Mouse (Mus musculus) midbrain, embryonic 12.5 days (tissue): Measurements from ENCODE around the gene Lrrn1. TPM values are rescaled to one million over a fixed set of nuclear protein-coding genes. Genes with fewer than 3 reads are reported as not detected.

Experiments
- ATAC-seq: fragments of 200-750 bp; cut with Nextera tagmentation; 2 replicates; pipeline ENCODE4 v1.8.0; 2017; ENCODE audit warnings: low read depth, moderate TSS enrichment, moderate library complexity; ENCODE audit not compliant: low FRiP score
- H3K27ac ChIP-seq: fragments of 300-500 bp; sonication (generic); replicated peaks from 2 replicates; pipeline ENCODE4 v1.5.1; 2016; ENCODE audit warnings: mild to moderate bottlenecking
- H3K27me3 ChIP-seq: fragments of 300-500 bp; sonication (generic); 2 replicates; pipeline ENCODE4 v1.6.1; 2016; ENCODE audit warnings: mild to moderate bottlenecking
- H3K36me3 ChIP-seq: fragments of 300-500 bp; sonication (generic); 2 replicates; pipeline ENCODE4 v1.6.1; 2016
- H3K4me1 ChIP-seq: fragments of 300-500 bp; sonication (generic); 2 replicates; pipeline ENCODE4 v1.6.1; 2016
- H3K4me2 ChIP-seq: fragments of 300-500 bp; sonication (generic); replicated peaks from 2 replicates; pipeline ENCODE4 v1.6.1; 2016; ENCODE audit warnings: mild to moderate bottlenecking, moderate library complexity
- H3K4me3 ChIP-seq: fragments of 300-500 bp; sonication (generic); 2 replicates; pipeline ENCODE4 v1.5.1; 2016; ENCODE audit warnings: mild to moderate bottlenecking
- H3K9ac ChIP-seq: fragments of 300-500 bp; sonication (generic); replicated peaks from 2 replicates; pipeline ENCODE4 v1.6.1; 2016; ENCODE audit warnings: mild to moderate bottlenecking, moderate library complexity
- H3K9me3 ChIP-seq: fragments of 300-500 bp; sonication (generic); 2 replicates; pipeline ENCODE4 v1.6.1; 2016; ENCODE audit warnings: mild to moderate bottlenecking
- WGBS: fragments of 180-500 bp; shearing (Covaris S2); methylation state at CpG from one replicate; pipeline ENCODE4 v1.1.7; 2016; 5-methylcytosine and 5-hydroxymethylcytosine counted together
- polyA plus RNA-seq: library from polyadenylated mRNA; unstranded; fragments of >200 nt; fragmentation: Nextera tagmentation; extraction: Ambion mirVana; gene quantifications from 2 replicates; pipeline ENCODE4 v1.2.1, GENCODE M21; 2016

Lrrn1 gene
- polyA plus RNA-seq, 1 experiment from 2014 or later = 94.2 TPM

- H3K9ac ChIP-seq = no peak overlapping the region
- H3K27me3 ChIP-seq = no peaks in the 10 kb centered on the region
- no peaks in the 10 kb centered on the region for H3K4me1 ChIP-seq
- H3K27ac ChIP-seq = no peak overlapping the region
- no peak overlapping the region for H3K4me3 ChIP-seq
- no peak overlapping the region for H3K4me2 ChIP-seq
- no peaks in the 10 kb centered on the region for H3K36me3 ChIP-seq
- no peaks in the 10 kb centered on the region for H3K9me3 ChIP-seq
- ATAC-seq = no peak
Observed at GRCm38 (mm10) chr6:107605151-107605550, 75.6 kb downstream of the Lrrn1 start.

- Histone ChIP-seq H3K9ac (no peak overlapping the region), H3K9me3 (no peaks in the 10 kb centered on the region), H3K27me3 (no peaks in the 10 kb centered on the region), H3K4me2 (no peak overlapping the region), H3K36me3 (no peaks in the 10 kb centered on the region), H3K4me3 (no peak overlapping the region), H3K4me1 (no peaks in the 10 kb centered on the region), H3K27ac (no peak overlapping the region)
- ATAC-seq = no peak
- WGBS = 73% methylated on average over 1 of the region's 1 CpGs
Observed at GRCm38 (mm10) chr6:107614288-107614687, 84.7 kb downstream of the Lrrn1 start.
